Mouse (Mus musculus) left cerebral cortex, adult 18-20 months (tissue): ENCODE data around the gene Ptprj. TPM values are rescaled to one million over a fixed set of nuclear protein-coding genes. Genes with fewer than 3 reads are reported as not detected.

Experiments
- DNase-seq, 2 experiments: peaks; one replicate each; pipeline ENCODE4 v3.0.0; 2021 to 2022; ENCODE audit warnings: low spot score in 2 of 2, mixed read lengths in 1 of 2
- total RNA-seq, 2 experiments: library from RNA; stranded (reverse); gene quantifications; 2 replicates each; pipeline ENCODE4 v1.2.3; 2021

The Ptprj gene
- total RNA-seq, 2 experiments from 2014 or later = 99.3 to 104 TPM

DNA sequence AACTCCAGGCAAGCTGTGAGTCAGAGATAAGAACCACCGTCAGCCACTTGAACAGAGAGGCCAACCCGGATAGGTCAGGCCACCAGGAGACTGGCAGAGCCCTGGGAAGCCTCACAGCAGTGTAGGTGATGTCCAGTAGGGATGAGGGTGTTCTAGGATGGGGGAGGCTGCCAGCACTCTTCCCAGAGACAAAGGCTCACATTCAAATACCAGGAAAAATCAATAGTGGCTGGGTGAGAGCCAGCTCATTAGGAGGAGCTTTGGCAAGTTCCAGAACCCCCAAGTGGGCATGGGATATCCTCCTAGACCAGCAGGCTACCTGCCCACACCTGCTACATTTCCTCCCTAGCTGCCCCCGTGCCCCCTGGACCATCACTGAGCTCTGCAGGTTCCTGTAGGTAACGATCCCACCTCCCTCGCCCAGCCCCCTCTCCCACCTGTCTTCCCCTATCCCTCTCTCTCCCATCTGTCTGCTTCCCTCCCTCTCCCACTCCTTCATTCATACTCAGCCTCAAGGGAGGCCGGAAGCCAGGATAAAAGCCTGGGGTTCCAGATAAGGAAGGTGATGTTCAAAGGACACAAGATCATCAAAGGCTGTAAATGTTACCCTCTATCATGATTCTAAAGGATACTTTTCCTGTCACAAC is 20.1 kb downstream of the Ptprj start:
- DNase-seq = no peak

DNA sequence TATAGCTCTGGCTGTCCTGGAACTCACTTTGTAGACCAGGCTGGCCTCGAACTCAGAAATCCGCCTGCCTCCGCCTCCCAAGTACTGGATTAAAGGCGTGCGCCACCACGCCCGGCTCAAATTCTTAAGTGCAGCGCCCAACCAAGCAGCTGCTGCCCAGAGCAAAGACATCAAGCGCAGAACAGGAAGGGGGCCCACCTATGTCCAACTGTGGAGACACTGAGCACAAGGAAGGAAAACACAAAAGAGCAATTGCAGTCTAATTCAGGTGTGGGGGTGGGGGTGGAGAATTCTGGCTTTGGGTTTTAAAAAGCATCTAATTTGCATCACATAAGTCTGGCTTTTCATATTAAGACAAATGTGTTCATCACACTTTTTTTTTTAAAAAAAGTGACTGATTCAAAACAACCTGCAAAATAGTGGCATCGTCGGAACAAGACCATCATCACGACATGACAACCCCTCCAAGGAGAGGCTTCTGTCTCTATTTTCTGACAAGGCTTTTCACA is 20.7 kb downstream of the Ptprj start:
- no peak for DNase-seq

DNA sequence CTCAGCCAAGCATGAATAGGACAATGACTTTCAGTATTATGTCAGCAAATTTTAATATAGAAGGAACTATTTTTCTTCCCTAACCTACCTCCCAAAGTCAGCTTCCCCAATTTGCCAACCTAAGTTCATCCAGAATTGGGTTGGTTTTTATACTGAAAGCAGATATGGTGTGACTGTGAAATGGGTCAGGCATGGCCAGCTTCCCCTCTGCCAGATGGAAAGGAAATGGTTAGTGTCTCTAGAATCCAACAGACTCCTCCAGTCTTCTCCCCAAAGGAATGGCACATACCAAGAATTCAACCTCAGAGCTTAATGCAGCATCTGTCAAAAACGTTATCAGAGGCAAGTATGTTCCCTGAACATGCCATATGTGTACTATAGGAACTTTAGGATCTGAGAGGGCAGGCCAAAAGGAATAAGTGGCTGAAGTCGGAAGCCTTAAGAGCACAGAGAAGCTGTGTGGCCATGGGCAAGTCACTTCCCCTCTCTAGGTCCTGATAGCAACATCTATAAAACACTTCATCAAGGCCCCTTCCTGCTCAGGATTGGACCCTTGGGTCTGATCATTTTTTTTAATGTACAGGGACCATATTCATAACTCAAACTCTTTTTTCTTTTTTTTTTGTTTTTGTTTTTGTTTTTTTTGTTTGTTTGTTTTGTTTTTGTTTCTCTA is 21.3 kb downstream of the Ptprj start:
- no peak for DNase-seq

DNA sequence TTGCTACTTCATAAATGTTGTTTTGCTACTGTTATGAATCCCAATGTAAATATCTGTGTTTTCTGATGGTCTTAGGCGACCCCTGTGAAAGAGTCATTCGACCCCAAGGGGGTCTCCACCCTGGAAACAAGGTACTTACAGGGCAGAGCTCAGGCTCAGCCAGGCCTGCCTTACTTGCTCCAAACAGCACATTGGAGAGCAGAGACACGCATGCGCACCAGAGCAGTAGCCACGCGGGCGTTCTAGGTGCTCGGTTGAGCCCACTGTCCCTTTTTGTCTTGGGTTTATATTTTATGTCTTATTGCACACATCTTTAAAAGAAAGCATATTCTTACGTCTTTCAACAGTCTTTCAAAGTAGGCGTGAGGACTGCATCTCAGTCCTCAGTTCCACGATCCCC is 22.1 kb downstream of the Ptprj start:
- no peak for DNase-seq

DNA sequence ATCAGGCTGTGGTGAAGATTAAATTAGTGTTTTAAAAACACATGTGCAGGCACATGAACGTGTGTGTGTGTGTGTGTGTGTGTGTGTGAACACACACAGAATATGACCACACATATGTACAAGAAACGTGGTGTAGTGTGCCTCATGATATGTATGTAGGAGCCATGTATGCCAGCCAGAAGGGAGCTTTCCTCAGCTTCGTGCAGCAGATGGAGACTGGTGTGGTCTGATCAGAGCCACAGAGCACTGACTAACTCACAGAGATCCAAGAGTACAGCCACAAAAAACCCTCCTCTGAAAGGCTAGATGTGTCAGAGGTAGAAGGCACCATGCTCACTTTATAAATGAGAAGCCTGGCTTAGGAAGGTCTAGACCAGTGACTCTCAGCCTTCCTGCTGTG is 22.5 kb downstream of the Ptprj start:
- DNase-seq = no peak

DNA sequence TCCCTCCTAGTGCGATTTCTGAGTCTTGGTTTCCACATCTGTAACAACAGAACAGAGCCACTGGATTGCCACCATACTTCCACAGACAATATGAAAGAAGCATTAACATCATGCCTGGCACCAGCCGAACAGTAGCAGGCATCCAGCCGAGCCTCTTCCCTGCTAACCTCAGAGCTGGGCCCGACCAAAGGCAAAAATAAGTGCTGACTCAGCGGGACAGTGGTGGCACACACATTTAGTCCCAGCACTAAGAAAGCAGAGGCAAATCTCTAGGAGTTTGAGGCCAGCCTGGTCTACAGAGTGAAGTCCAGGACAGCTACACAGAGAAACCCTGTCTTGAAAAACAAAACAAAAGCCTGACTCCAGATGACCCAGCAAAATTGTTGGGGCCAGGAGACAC is 24.7 kb downstream of the Ptprj start:
- no peak for DNase-seq

DNA sequence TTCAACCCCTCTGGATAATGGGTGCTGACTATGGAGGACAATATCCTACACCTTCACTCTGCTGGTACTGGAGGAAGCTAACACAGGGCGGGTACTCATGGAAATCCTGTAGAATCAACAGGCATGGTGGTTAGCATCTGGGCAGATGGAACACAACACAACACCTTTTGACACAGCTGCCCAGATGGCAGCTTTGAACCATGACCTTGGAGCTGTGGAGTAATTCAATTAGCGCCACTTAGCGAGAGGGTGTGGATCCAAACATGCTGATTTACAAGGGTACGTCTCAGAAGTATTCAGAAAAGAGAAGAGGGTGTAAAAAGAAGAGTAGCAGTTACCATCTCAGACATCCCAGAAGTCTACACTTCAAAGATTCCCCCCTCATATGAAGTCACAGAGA is 25.6 kb downstream of the Ptprj start:
- no peak for DNase-seq

DNA sequence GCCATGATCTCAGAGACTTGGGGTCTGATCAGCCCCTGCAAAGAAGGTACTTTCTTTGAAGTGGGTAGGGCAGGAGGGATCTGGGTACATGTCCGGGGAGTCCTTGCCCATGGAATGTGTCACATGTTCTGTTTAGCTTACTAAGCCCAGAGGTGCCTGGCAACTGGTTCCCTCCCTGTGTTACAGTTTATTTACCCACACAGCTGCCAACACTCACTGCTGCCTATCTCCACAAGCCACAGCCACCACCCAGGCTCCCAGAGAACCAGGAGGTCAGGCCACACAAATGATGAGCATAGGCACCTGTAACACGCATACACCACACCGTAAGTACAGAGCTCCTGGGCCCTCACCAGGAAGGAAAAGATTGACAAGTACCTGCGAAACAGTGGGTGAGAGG is 26.6 kb downstream of the Ptprj start:
- no peak for DNase-seq

DNA sequence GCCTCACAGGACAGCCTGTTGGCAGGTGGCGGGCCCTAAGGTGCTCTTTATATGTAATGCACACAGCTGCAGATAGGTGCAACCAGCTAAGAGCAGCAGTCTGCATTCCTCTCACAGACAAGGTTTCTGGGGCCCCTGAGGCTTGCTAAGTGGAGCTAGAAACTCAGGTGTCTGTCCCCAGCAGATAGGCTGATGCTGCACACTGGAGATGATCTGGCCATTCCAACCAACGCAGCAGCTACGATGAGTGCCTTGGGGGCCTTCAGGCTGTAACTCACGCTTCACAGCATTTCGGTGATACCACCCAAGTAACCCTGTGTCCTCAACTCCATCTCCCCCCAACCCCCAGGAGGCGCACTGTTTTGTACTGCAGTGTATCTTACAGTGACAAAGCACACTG is 29.8 kb downstream of the Ptprj start:
- DNase-seq = no peak

DNA sequence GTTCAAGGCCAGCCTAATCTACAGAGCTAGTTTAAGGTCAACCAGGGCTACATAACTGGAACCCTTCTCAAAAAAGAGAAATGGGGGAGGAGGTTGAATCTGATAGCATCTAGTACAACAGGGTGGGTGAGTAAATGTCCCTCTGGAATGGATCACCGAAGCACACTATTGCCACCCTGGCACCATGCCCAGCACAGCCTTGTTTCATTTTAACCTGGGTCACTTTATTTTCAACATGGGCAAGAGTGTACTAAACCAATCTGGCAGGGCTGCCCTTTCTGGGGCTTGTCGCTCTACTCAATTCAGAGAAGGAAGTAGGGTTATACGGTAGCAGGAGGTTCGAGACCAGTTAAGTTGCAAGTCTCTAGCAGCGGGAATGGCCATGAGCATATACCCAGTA is 31.9 kb downstream of the Ptprj start:
- DNase-seq = no peak

DNA sequence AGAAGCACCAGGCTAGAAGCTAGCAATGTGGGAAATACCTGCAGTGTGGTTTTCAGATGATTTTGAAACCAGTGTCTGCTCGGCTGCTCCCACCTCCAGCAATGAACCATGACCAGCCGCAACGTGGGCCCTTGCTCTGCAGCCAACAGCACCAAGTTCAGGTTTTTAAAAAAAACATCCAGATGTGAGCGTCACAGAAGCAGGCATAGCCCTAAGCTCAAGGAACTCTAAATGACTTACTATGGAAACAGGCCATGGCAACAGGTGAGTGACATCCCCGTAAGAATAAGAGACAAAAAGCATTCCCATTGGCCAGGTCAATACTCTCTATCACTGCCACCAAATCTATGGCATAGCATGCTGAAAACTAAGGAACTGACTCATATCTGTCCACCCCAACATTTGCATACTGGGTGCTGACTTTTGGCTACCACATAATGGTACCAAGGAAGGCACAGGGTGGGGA is 33.3 kb downstream of the Ptprj start:
- no peak for DNase-seq

DNA sequence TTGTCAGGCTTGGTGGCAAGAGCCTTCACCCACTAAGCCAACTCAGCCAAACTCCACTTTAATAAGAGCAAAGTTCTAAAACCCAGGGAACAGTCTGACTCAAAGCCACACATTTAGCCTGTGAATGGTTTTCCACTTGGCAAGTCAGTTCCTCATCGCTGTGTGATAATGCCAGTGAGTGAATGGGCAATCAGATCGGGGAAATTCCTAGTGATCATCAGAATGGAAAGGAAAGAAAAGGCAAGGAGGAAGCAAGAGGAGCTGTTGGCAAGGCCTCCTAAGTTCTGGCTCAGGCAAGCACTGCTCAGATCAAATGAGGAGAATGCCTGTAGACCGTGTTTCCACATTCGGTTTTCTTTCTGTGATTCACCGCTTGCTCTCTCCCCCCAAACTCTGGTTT is 35.2 kb downstream of the Ptprj start:
- peak in 1 of 2 experiments; percentile 31 for DNase-seq

DNA sequence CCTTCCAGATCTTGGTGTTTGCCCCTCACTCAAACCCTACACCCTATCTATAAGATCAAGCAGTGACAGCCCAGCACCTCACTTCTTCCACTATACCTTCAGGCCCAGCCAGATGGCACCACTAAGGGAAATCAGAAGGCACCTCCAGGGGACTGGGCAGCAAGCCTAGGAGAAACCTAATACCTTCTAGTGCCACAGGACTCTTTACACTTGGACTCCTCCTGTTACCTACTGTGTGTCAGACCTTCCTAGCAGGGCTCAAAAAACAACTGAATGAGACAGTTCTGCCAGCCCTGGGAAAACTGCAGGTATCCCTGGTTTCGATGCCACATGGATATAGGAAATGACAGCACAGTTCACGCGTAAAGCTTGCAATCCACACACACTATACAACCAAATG is 36.5 kb downstream of the Ptprj start:
- DNase-seq = no peak

DNA sequence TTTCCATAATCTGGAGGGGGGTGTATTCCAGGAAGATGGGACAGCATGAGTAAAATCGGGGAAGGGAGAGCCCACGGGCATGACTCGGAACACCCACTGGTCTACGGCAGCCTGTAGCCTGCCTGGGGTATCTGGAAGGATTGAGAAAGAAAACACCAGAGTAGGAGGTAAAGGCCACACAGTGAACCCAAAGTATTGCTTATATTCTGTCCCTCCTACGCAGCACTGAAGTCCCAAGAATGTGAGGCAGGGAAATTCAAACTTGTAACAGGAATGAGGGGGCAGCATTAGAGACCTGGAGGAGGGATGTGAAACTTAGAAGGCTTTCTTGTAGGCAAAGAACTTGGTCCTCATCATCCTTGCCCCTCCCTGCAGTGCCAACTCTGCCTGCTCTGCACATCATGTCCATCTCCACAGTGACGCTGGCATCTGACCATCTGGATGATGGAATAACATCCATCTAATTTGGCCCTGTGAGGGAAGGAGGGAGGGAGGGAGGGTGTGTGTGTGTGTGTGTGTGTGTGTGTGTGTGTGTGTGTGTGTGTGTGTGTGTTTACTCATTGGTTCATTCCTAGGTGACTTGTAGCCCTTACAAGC is 37.2 kb downstream of the Ptprj start:
- no peak for DNase-seq

DNA sequence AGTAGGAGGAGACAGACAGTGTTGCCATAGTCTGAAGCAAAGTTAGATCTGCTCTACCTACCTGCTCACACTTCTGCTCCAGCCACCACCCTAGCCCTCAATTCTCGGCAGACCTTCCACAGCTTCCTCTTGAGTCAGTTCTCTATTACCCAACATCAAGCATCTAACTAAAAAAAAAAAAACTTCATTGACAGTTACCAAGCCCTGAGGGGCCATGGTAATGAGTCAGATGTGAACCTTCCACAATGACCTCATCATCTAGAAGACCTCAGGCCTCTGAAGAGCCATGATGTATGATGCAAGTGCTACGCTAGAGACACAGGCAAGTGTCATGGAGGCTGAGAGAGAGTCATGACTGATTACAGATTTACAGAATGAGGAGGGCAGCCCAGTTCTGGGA is 37.8 kb downstream of the Ptprj start:
- no peak for DNase-seq

DNA sequence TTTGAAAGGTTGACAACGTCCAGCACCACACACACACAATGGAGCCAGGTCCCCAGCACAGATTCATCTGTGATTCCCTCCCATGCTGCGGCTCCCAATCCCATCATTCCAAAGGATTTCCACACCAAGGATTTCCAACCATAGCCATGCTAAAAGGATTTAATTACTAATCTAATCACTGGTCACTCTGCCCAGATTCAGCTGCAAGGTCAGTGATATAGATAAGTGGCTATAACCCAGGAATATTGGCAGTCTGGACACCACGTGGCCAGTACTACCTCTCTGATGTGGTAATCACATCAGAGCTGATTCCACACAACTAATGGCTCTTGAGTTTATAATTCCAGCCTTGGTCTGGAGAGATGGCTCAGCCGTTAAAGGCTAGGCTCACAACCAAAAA is 41.2 kb downstream of the Ptprj start:
- no peak for DNase-seq

DNA sequence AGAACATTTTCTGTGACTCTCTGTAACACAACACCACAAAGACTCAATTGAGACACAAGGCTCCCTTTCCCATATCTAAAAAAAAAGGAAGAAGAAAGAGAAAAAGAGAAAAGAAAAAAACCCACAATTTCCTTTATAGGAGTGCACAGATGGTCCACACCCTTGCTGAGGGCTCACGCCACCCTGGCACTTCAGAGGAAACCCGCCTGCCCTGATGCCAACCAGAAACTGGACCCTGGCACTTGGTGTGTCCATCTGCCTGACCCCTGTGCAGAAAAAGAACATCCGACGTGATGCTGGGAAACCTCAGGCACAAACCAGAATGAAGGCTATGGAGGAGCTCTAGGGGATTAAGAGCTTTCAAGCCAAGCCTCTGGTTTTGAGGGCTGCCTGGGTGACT is 43.2 kb downstream of the Ptprj start:
- DNase-seq = no peak

DNA sequence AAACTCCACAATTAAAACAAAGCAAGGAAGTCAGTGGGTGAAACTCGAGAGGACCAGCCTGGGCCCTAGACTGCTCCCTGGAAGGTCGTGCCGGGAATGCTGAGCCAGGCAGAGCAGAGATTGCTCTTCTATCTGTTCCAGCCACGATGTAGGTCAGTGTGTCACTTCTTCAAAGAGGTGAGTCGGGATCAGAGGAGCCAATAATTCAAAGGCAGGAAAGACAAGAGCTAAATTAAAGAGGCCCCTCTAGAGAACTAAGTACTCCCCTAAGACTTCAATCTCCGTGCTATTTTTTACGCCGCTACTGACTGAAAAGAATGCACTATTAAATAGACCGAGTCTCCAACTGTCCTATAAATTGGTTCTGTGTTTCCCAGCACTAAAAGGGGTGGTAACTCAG is 43.9 kb downstream of the Ptprj start:
- DNase-seq = no peak

DNA sequence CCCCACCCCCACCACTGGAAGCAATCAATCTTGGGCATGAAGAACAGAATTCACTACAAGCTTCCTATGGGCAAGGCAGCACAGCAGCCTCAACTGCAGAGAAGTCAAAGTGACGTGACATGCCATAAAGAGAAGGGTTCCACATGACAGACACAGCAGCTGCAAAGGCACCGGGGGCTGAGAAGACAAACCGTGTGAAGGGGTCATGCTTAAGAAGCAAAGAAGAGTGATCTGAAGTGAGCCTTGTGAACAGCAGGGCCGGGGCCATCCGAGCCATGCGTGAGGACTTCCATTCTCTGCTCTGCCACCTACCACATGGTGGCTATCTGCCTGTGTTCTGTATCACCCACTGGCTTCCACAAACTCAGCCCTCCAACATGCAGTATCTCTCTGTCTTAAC is 45.7 kb downstream of the Ptprj start:
- DNase-seq = no peak

DNA sequence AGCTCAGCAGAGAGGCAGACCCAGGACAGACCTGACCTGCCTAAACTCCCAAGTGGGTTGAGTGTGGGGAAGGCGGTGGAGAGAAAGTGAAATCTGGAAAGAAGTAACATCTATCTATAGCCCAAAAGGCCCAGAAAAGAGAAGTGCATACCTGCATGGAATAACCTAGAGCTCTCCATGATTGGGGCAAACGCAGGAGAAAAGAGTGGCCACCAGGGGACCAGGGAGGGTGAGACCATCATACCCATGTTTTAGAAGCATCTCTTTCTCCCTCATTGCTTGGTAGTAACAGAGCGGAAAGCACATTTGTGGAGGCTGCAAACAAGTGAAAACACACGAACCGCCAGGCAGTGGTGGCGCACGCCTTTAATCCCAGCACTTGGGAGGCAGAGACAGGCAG is 46.5 kb downstream of the Ptprj start:
- no peak for DNase-seq

DNA sequence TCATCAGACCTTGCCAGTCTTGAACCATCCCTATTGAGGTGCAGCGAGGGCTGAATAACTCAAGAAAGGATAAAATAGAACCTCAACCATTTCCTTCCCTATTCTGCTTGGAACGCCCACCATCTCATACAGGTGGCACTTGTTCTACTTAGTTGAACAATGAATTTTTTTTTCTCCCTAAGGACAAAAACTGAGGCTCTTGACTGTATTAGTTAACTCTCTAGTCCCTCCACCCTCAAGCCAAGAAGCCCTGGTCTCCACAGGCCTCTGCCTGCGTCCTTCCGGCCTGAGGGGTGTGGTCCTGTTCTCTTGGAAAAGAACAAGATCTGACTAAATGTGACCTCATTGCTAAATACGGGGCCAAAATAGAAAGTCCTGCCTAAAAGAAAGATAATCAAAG is 48.4 kb downstream of the Ptprj start:
- no peak for DNase-seq

DNA sequence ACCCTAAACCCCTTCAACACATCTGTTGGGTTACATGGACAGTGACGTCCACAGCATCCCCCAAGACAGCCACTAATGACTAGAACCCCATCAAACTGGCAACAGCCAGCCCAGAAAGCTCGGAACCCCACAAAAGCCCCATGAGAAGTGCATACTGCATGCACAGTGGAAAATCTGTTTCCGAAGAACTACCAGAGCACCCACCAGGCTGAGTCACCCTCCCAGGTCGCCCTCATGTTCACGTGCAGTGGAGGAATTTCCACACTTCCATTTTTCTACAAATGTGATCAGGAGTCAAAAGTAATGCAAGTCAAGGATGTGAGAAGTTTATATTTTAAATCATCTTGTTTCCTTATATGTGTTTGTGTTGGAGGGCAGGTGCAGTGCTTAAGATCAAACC is 52.3 kb downstream of the Ptprj start:
- DNase-seq = no peak

DNA sequence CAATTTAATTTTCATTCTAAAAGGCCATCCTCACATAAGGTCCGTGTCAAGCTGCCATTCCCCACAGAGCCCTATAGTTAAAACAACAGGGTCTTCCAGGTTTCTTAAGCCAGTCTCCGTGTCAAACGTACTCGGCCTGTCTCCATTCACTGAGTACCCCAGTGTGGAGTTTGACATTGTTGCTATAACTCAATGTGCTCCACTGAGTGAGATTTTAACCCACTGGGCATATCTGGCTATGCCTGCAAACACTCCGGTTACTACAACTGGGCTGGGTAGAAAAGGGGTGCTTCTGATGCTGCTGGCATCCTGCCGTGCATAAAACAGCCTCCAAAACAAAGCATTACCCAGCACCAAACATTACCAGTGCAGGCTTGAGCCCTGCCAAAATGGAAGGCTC is 53.5 kb downstream of the Ptprj start:
- no peak for DNase-seq
